Mouse (Mus musculus): ENCODE data around the gene Arhgef16.

Gene Arhgef16

GRCm38 (mm10) chr4:154301466-154301881 lies at the start of gene Arhgef16:
Gene Arhgef16 (minus strand): TSS chr4:154301676.
- DNase-seq (ENCODE audit: low spot score in 2 of 2) = peak; percentile 13 to 15

- no peak for DNase-seq (ENCODE audit: low spot score in 2 of 2)
Measured at GRCm38 (mm10) chr4:154348197-154348786, 46.8 kb upstream of the Arhgef16 start.

GRCm38 (mm10) chr4:154346731-154347522 lies 45.5 kb upstream of the Arhgef16 start:
- no peak for DNase-seq (ENCODE audit: low spot score in 2 of 2)

- no peak for DNase-seq (ENCODE audit: low spot score in 2 of 2)
Measured at GRCm38 (mm10) chr4:154336650-154337049, 35.2 kb upstream of the Arhgef16 start.

- peak; percentile 30 to 49 for DNase-seq (ENCODE audit: low spot score in 2 of 2)
Measured at GRCm38 (mm10) chr4:154335761-154336160, 34.3 kb upstream of the Arhgef16 start, which contains the start of gene B230104I21Rik. Gene B230104I21Rik (plus strand): TSS chr4:154336127.

GRCm38 (mm10) chr4:154334699-154335402 lies 33.4 kb upstream of the Arhgef16 start:
- DNase-seq (ENCODE audit: low spot score in 2 of 2) = no peak

GRCm38 (mm10) chr4:154333300-154333699 lies 31.8 kb upstream of the Arhgef16 start:
- no peak for DNase-seq (ENCODE audit: low spot score in 2 of 2)

GRCm38 (mm10) chr4:154331271-154331670 lies 29.8 kb upstream of the Arhgef16 start:
- DNase-seq (ENCODE audit: low spot score in 2 of 2) = no peak

- DNase-seq (ENCODE audit: low spot score in 2 of 2) = no peak
Measured at GRCm38 (mm10) chr4:154330001-154330400, 28.5 kb upstream of the Arhgef16 start.

- peak; percentile 54 to 63 for DNase-seq (ENCODE audit: low spot score in 2 of 2)
Measured at GRCm38 (mm10) chr4:154328836-154329235, 27.4 kb upstream of the Arhgef16 start.

- no peak for DNase-seq (ENCODE audit: low spot score in 2 of 2)
Measured at GRCm38 (mm10) chr4:154328431-154328830, 27.0 kb upstream of the Arhgef16 start.

GRCm38 (mm10) chr4:154325410-154325809 lies 23.9 kb upstream of the Arhgef16 start:
- no peak for DNase-seq (ENCODE audit: low spot score in 2 of 2)

- no peak for DNase-seq (ENCODE audit: low spot score in 2 of 2)
Measured at GRCm38 (mm10) chr4:154313622-154313967, 12.1 kb upstream of the Arhgef16 start.

GRCm38 (mm10) chr4:154312935-154313621 lies 11.6 kb upstream of the Arhgef16 start:
- DNase-seq (ENCODE audit: low spot score in 2 of 2) = peak; percentile 31 to 49

- no peak for DNase-seq (ENCODE audit: low spot score in 2 of 2)
Measured at GRCm38 (mm10) chr4:154312143-154312812, 10.8 kb upstream of the Arhgef16 start.

- no peak for DNase-seq (ENCODE audit: low spot score in 2 of 2)
Measured at GRCm38 (mm10) chr4:154310576-154311262, 9.2 kb upstream of the Arhgef16 start.

- no peak for DNase-seq (ENCODE audit: low spot score in 2 of 2)
Measured at GRCm38 (mm10) chr4:154309131-154309530, 7.7 kb upstream of the Arhgef16 start.

- no peak for DNase-seq (ENCODE audit: low spot score in 2 of 2)
Measured at GRCm38 (mm10) chr4:154299541-154300271, 1.8 kb downstream of the Arhgef16 start.

- no peak for DNase-seq (ENCODE audit: low spot score in 2 of 2)
Measured at GRCm38 (mm10) chr4:154297761-154298160, 3.7 kb downstream of the Arhgef16 start.

- DNase-seq (ENCODE audit: low spot score in 2 of 2) = no peak
Measured at GRCm38 (mm10) chr4:154294262-154294731, 7.2 kb downstream of the Arhgef16 start.

Data from right cerebral cortex, postnatal 36 days (tissue).